Mouse (Mus musculus) CH12.LX (cell line): ENCODE measurements around the gene Yipf1.

Experiments
- GABPA ChIP-seq: IDR thresholded peaks from 2 replicates; pipeline ENCODE4 v1.6.1; 2012; ENCODE audit warnings: low read depth, low read length, improper control_type of control experiment, inconsistent platforms; ENCODE audit not compliant: insufficient replicate concordance
- MAZ ChIP-seq: IDR thresholded peaks from 2 replicates; pipeline ENCODE4 v1.6.1; 2012; ENCODE audit warnings: low read depth, mild to moderate bottlenecking, inconsistent platforms, low read length, improper control_type of control experiment, moderate library complexity
- MEF2A ChIP-seq: IDR thresholded peaks from 2 replicates; pipeline ENCODE4 v1.6.1; 2014; ENCODE audit warnings: low read depth, mild to moderate bottlenecking, inconsistent platforms, low read length, improper control_type of control experiment, borderline replicate concordance
- POLR2A ChIP-seq: IDR thresholded peaks from 2 replicates; pipeline ENCODE4 v1.6.1; 2011; ENCODE audit warnings: low read depth, mild to moderate bottlenecking, improper control_type of control experiment, low read length

GRCm38 (mm10) chr4:107360457-107361145 lies 46.4 kb downstream of the Yipf1 start:
- TF ChIP-seq MEF2A: no peak
- no peak for TF ChIP-seq MAZ
- TF ChIP-seq GABPA: no peak
- no peak for TF ChIP-seq POLR2A
